Mouse (Mus musculus): ENCODE results near the gene Hamp. TPM values are rescaled to one million over a fixed set of nuclear protein-coding genes. Genes with fewer than 3 reads are reported as not detected.

Hamp gene
- polyA plus RNA-seq, 1 experiment from 2014 or later: not detected

- WGBS: 60% methylated on average over 4 of the region's 4 CpGs
- ATAC-seq (ENCODE audit: insufficient read depth, low FRiP score, low TSS enrichment) (no peak), DNase-seq (ENCODE audit: low spot score) (no peak)
- H3K36me3 ChIP-seq (ENCODE audit: control insufficient read depth, insufficient read depth, low read length): no peaks in the 10 kb centered on the region
- H3K9me3 ChIP-seq (ENCODE audit: control insufficient read depth, low read length): no peaks in the 10 kb centered on the region
- no peak overlapping the region for H3K4me2 ChIP-seq (ENCODE audit: low read depth)
- no peak overlapping the region for H3K9ac ChIP-seq (ENCODE audit: low read length)
- H3K27me3 ChIP-seq (ENCODE audit: control insufficient read depth, insufficient read depth, low read length): no peaks in the 10 kb centered on the region
- H3K4me1 ChIP-seq (ENCODE audit: control insufficient read depth, insufficient read depth, low read length): no peaks in the 10 kb centered on the region
- no peak overlapping the region for H3K4me3 ChIP-seq (ENCODE audit: low read depth, low read length)
- H3K27ac ChIP-seq (ENCODE audit: low read depth, low read length): no peak overlapping the region
Observed at GRCm38 (mm10) chr7:30904042-30904441, 39.8 kb downstream of the Hamp start.

- H3K9ac ChIP-seq (ENCODE audit: low read length): no peak overlapping the region
- no peaks in the 10 kb centered on the region for H3K4me1 ChIP-seq (ENCODE audit: control insufficient read depth, insufficient read depth, low read length)
- 91% methylated on average over 3 of the region's 3 CpGs for WGBS
- ATAC-seq (ENCODE audit: insufficient read depth, low FRiP score, low TSS enrichment) (no peak), DNase-seq (ENCODE audit: low spot score) (no peak)
- H3K4me3 ChIP-seq (ENCODE audit: low read depth, low read length): no peak overlapping the region
- no peaks in the 10 kb centered on the region for H3K9me3 ChIP-seq (ENCODE audit: control insufficient read depth, low read length)
- H3K27me3 ChIP-seq (ENCODE audit: control insufficient read depth, insufficient read depth, low read length): no peaks in the 10 kb centered on the region
- no peak overlapping the region for H3K27ac ChIP-seq (ENCODE audit: low read depth, low read length)
- H3K4me2 ChIP-seq (ENCODE audit: low read depth): no peak overlapping the region
- no peaks in the 10 kb centered on the region for H3K36me3 ChIP-seq (ENCODE audit: control insufficient read depth, insufficient read depth, low read length)
Observed at GRCm38 (mm10) chr7:30895217-30895616, 48.6 kb downstream of the Hamp start.

- Histone ChIP-seq H3K27me3 (ENCODE audit: control insufficient read depth, insufficient read depth, low read length) (no peaks in the 10 kb centered on the region), H3K4me1 (ENCODE audit: control insufficient read depth, insufficient read depth, low read length) (no peaks in the 10 kb centered on the region), H3K9me3 (ENCODE audit: control insufficient read depth, low read length) (no peaks in the 10 kb centered on the region), H3K4me2 (ENCODE audit: low read depth) (no peak overlapping the region), H3K27ac (ENCODE audit: low read depth, low read length) (no peak overlapping the region), H3K4me3 (ENCODE audit: low read depth, low read length) (no peak overlapping the region), H3K36me3 (ENCODE audit: control insufficient read depth, insufficient read depth, low read length) (no peaks in the 10 kb centered on the region), H3K9ac (ENCODE audit: low read length) (no peak overlapping the region)
- DNase-seq (ENCODE audit: low spot score) (no peak), ATAC-seq (ENCODE audit: insufficient read depth, low FRiP score, low TSS enrichment) (no peak)
- WGBS: 56% methylated on average over 3 of the region's 3 CpGs
Observed at GRCm38 (mm10) chr7:30892515-30892914, 51.3 kb downstream of the Hamp start.

Other genes starting within 250 kb of the Hamp start
- gene 2200002J24Rik, start 245.1 kb downstream of the Hamp start, polyA plus RNA-seq (2014; fragmentation: Nextera tagmentation; extraction: Ambion mirVana): 0.58 TPM in 1 of 2 replicates, not detected in the other
- 0.81 and 0.84 TPM in 2 replicates for gene Atp4a, start 231.8 kb downstream of the Hamp start, polyA plus RNA-seq (2014; fragmentation: Nextera tagmentation; extraction: Ambion mirVana)
- 167 and 172 TPM in 2 replicates for gene Tmem147, start 214.5 kb downstream of the Hamp start, polyA plus RNA-seq (2014; fragmentation: Nextera tagmentation; extraction: Ambion mirVana)
- 0.27 and 0.88 TPM in 2 replicates for gene Gapdhs, start 200.4 kb downstream of the Hamp start, polyA plus RNA-seq (2014; fragmentation: Nextera tagmentation; extraction: Ambion mirVana)
- gene Sbsn, start 192.6 kb downstream of the Hamp start, polyA plus RNA-seq (2014; fragmentation: Nextera tagmentation; extraction: Ambion mirVana): 0.09 and 0.74 TPM in 2 replicates
- not detected in 2 replicates for gene Dmkn, start 180.3 kb downstream of the Hamp start, polyA plus RNA-seq (2014; fragmentation: Nextera tagmentation; extraction: Ambion mirVana)
- gene Krtdap, start 156.1 kb downstream of the Hamp start, polyA plus RNA-seq (2014; fragmentation: Nextera tagmentation; extraction: Ambion mirVana): not detected in 2 replicates
- gene Ffar2, start 120.3 kb downstream of the Hamp start, polyA plus RNA-seq (2014; fragmentation: Nextera tagmentation; extraction: Ambion mirVana): not detected in 2 replicates
- not detected in 2 replicates for gene Ffar3, start 87.9 kb downstream of the Hamp start, polyA plus RNA-seq (2014; fragmentation: Nextera tagmentation; extraction: Ambion mirVana)
- 0.05 TPM in 1 of 2 replicates, not detected in the other for gene Ffar1, start 82.5 kb downstream of the Hamp start, polyA plus RNA-seq (2014; fragmentation: Nextera tagmentation; extraction: Ambion mirVana)
- 0.05 TPM in 1 of 2 replicates, not detected in the other for gene Cd22, start 63.7 kb downstream of the Hamp start, polyA plus RNA-seq (2014; fragmentation: Nextera tagmentation; extraction: Ambion mirVana)
- 0.16 and 0.41 TPM in 2 replicates for gene Mag, start 29.2 kb downstream of the Hamp start, polyA plus RNA-seq (2014; fragmentation: Nextera tagmentation; extraction: Ambion mirVana)
- not detected in 2 replicates for gene Hamp2, start 19.4 kb downstream of the Hamp start, polyA plus RNA-seq (2014; fragmentation: Nextera tagmentation; extraction: Ambion mirVana)
- 27.9 and 28.1 TPM in 2 replicates for gene Usf2, start 12.8 kb upstream of the Hamp start, polyA plus RNA-seq (2014; fragmentation: Nextera tagmentation; extraction: Ambion mirVana)
- gene Lsr, start 29.4 kb upstream of the Hamp start, polyA plus RNA-seq (2014; fragmentation: Nextera tagmentation; extraction: Ambion mirVana): 14.1 and 16.6 TPM in 2 replicates
- gene Fam187b, start 29.8 kb upstream of the Hamp start, polyA plus RNA-seq (2014; fragmentation: Nextera tagmentation; extraction: Ambion mirVana): 0.32 and 0.93 TPM in 2 replicates
- 16.2 and 17.3 TPM in 2 replicates for gene Fxyd5, start 98.4 kb upstream of the Hamp start, polyA plus RNA-seq (2014; fragmentation: Nextera tagmentation; extraction: Ambion mirVana)
- 30.5 and 36.5 TPM in 2 replicates for gene Fxyd7, start 107.4 kb upstream of the Hamp start, polyA plus RNA-seq (2014; fragmentation: Nextera tagmentation; extraction: Ambion mirVana)
- 17.0 and 21.8 TPM in 2 replicates for gene Fxyd1, start 113.2 kb upstream of the Hamp start, polyA plus RNA-seq (2014; fragmentation: Nextera tagmentation; extraction: Ambion mirVana)
- gene Lgi4, start 115.3 kb upstream of the Hamp start, polyA plus RNA-seq (2014; fragmentation: Nextera tagmentation; extraction: Ambion mirVana): 4.6 and 4.9 TPM in 2 replicates
- 6.0 and 7.7 TPM in 2 replicates for gene Fxyd3, start 132.7 kb upstream of the Hamp start, polyA plus RNA-seq (2014; fragmentation: Nextera tagmentation; extraction: Ambion mirVana)
- 1.6 TPM in 2 replicates for gene Hpn, start 171.3 kb upstream of the Hamp start, polyA plus RNA-seq (2014; fragmentation: Nextera tagmentation; extraction: Ambion mirVana)
- gene Scn1b, start 183.0 kb upstream of the Hamp start, polyA plus RNA-seq (2014; fragmentation: Nextera tagmentation; extraction: Ambion mirVana): 0.65 and 0.94 TPM in 2 replicates
- gene Gramd1a, start 211.9 kb upstream of the Hamp start, polyA plus RNA-seq (2014; fragmentation: Nextera tagmentation; extraction: Ambion mirVana): 144 and 159 TPM in 2 replicates